Mouse (Mus musculus) myocyte (in vitro differentiated cells): Measurements from ENCODE around the gene Spns1. TPM values are rescaled to one million over a fixed set of nuclear protein-coding genes. Genes with fewer than 3 reads are reported as not detected.
A peak's percentile ranks its signal among the peaks of the same experiment; 100 is the strongest.

Source experiments
- H3K27me3 ChIP-seq: one replicate; pipeline ENCODE4 v1.6.1; 2011; ENCODE audit not compliant: control insufficient read depth, insufficient read depth, insufficient read length
- H3K36me3 ChIP-seq: one replicate; pipeline ENCODE4 v1.6.1; 2011; ENCODE audit not compliant: control insufficient read depth, insufficient read depth
- H3K4me2 ChIP-seq: one replicate; pipeline ENCODE4 v1.6.1; 2011; ENCODE audit warnings: low read depth, control low read depth
- H3K4me3 ChIP-seq: one replicate; pipeline ENCODE4 v1.5.1; 2011; ENCODE audit warnings: mild to moderate bottlenecking, control low read depth, moderate library complexity
- H3K79me2 ChIP-seq: one replicate; pipeline ENCODE4 v1.6.1; 2011; ENCODE audit not compliant: control insufficient read depth, insufficient read depth
- H3ac ChIP-seq: one replicate; pipeline ENCODE4 v1.6.1; 2011; ENCODE audit not compliant: control insufficient read depth, insufficient read length
- CEBPB ChIP-seq: IDR thresholded peaks from 2 replicates; pipeline ENCODE4 v1.6.1; 2011; ENCODE audit warnings: mild to moderate bottlenecking, moderate library complexity; ENCODE audit not compliant: poor library complexity, insufficient read depth, severe bottlenecking
- E2F4 ChIP-seq: IDR thresholded peaks from one replicate; pipeline ENCODE4 v1.6.1; 2011; ENCODE audit warnings: mild to moderate bottlenecking, control low read depth, moderate library complexity; ENCODE audit not compliant: insufficient read depth
- MAX ChIP-seq: IDR thresholded peaks from one replicate; pipeline ENCODE4 v1.6.1; 2011; ENCODE audit warnings: low read depth, mild to moderate bottlenecking, control low read depth
- MYOD1 ChIP-seq, 3 experiments: IDR thresholded peaks; one replicate each; pipeline ENCODE4 v1.6.1; 2011; ENCODE audit warnings: control low read depth in 2 of 3, low read depth in 2 of 3, mild to moderate bottlenecking in 2 of 3, moderate library complexity in 1 of 3; ENCODE audit not compliant: insufficient read length in 2 of 3, control insufficient read depth in 1 of 3
- MYOG ChIP-seq, 3 experiments: IDR thresholded peaks; one replicate each; pipeline ENCODE4 v1.6.1; 2011; ENCODE audit warnings: control low read depth in 2 of 3, low read depth in 2 of 3, mild to moderate bottlenecking in 2 of 3; ENCODE audit not compliant: insufficient read length in 2 of 3, control insufficient read depth in 1 of 3, insufficient read depth in 1 of 3
- POLR2A ChIP-seq: IDR thresholded peaks from one replicate; pipeline ENCODE4 v1.6.1; 2011; ENCODE audit warnings: low read depth, mild to moderate bottlenecking, control low read depth, moderate library complexity; ENCODE audit not compliant: insufficient read length
- POLR2AphosphoS2 ChIP-seq: IDR thresholded peaks from one replicate; pipeline ENCODE4 v1.6.1; 2011; ENCODE audit warnings: low read depth, control low read depth; ENCODE audit not compliant: insufficient read length
- REST ChIP-seq: IDR thresholded peaks from one replicate; pipeline ENCODE4 v1.6.1; 2011; ENCODE audit warnings: mild to moderate bottlenecking, control low read depth, moderate library complexity; ENCODE audit not compliant: insufficient read depth, insufficient read length
- SRF ChIP-seq: IDR thresholded peaks from one replicate; pipeline ENCODE4 v1.6.1; 2011; ENCODE audit warnings: low read depth; ENCODE audit not compliant: control insufficient read depth, insufficient read length
- TCF12 ChIP-seq: IDR thresholded peaks from one replicate; pipeline ENCODE4 v1.6.1; 2011; ENCODE audit warnings: mild to moderate bottlenecking, control low read depth; ENCODE audit not compliant: poor library complexity, insufficient read depth, severe bottlenecking
- TCF3 ChIP-seq: IDR thresholded peaks from one replicate; pipeline ENCODE4 v1.6.1; 2011; ENCODE audit warnings: low read depth, control low read depth; ENCODE audit not compliant: insufficient read length
- USF1 ChIP-seq: IDR thresholded peaks from one replicate; pipeline ENCODE4 v1.6.1; 2011; ENCODE audit warnings: low read depth, mild to moderate bottlenecking, control low read depth, moderate library complexity
- polyA plus RNA-seq: library from polyadenylated mRNA; unstranded; fragments of >200 nt; fragmentation: generic; extraction: Trizol; gene quantifications from one replicate; pipeline ENCODE4 v1.2.1, GENCODE M21; 2012; ENCODE audit warnings: missing spikeins

Spns1 gene
- polyA plus RNA-seq, 1 experiment: 76.5 TPM

DNA sequence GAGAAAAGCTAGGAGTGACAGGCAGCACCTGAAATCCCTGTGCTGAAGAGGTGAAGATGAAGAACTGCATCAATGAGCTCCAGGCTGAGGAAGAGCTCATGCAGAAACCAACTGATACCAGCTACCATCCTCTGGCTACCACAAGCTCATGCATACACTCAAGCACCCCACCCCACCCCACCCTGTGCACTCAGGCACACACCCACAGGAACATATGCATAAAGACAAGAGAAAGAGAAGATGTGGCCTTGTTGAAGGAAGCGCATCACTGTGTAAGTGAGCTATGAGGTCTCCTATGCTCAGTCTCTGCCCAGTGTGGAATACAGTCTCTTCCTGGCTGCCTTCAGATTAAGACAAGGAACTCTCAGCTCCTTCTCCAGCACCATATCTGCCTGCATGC is 10.9 kb upstream of the Spns1 start:
- TF ChIP-seq MAX: no peak
- TF ChIP-seq TCF12: no peak
- TF ChIP-seq E2F4: no peak
- no peak for TF ChIP-seq SRF
- TF ChIP-seq MYOD1 (IDR thresholded peaks at IDR 0.05; ENCODE audit: control insufficient read depth in 1 of 3, insufficient read length in 2 of 3, low read depth in 2 of 3): no peak
- TF ChIP-seq CEBPB: no peak
- no peak for TF ChIP-seq POLR2AphosphoS2
- no peak for TF ChIP-seq MYOG (IDR thresholded peaks at IDR 0.05; ENCODE audit: control insufficient read depth in 1 of 3, insufficient read depth in 1 of 3, insufficient read length in 2 of 3, low read depth in 2 of 3)
- TF ChIP-seq USF1: no peak
- TF ChIP-seq REST: no peak
- TF ChIP-seq TCF3: no peak
- TF ChIP-seq POLR2A: no peak
- Histone ChIP-seq H3K4me3 (no peak overlapping the region), H3K27me3 (no peaks in the 10 kb centered on the region), H3K36me3 (peaks cover 9% of the 10 kb centered on the region), H3K4me2 (no peak overlapping the region), H3ac (no peak overlapping the region), H3K79me2 (no peaks in the 10 kb centered on the region)

GRCm38 (mm10) chr7:126383565-126383964 is 6.3 kb upstream of the Spns1 start:
- H3K79me2 ChIP-seq: no peaks in the 10 kb centered on the region
- no peak overlapping the region for H3K4me2 ChIP-seq
- H3K27me3 ChIP-seq: no peaks in the 10 kb centered on the region
- H3K36me3 ChIP-seq: peaks cover 4% of the 10 kb centered on the region
- no peak overlapping the region for H3ac ChIP-seq
- H3K4me3 ChIP-seq: no peak overlapping the region
- TF ChIP-seq TCF3: no peak

GRCm38 (mm10) chr7:126376903-126377277 is 360 bp downstream of the Spns1 start:
- Histone ChIP-seq H3K27me3 (no peaks in the 10 kb centered on the region), H3K4me3 (peak overlapping the region; percentile 83), H3K79me2 (peaks cover 9% of the 10 kb centered on the region), H3K36me3 (no peaks in the 10 kb centered on the region), H3ac (peak overlapping the region; percentile 29), H3K4me2 (peak overlapping the region; percentile 96)
- TF ChIP-seq USF1 (no peak), MYOG (IDR thresholded peaks at IDR 0.05; ENCODE audit: control insufficient read depth in 1 of 3, insufficient read depth in 1 of 3, insufficient read length in 2 of 3, low read depth in 2 of 3) (no peak), POLR2AphosphoS2 (no peak), CEBPB (no peak), SRF (no peak), POLR2A (no peak)

GRCm38 (mm10) chr7:126375012-126375411 is 2.2 kb downstream of the Spns1 start:
- Histone ChIP-seq H3K36me3 (no peaks in the 10 kb centered on the region), H3ac (no peak overlapping the region), H3K27me3 (no peaks in the 10 kb centered on the region), H3K4me3 (no peak overlapping the region), H3K79me2 (peaks cover 9% of the 10 kb centered on the region), H3K4me2 (no peak overlapping the region)
- no peak for TF ChIP-seq E2F4
- TF ChIP-seq MAX: no peak
- no peak for TF ChIP-seq TCF3
- TF ChIP-seq MYOD1 (IDR thresholded peaks at IDR 0.05; ENCODE audit: control insufficient read depth in 1 of 3, insufficient read length in 2 of 3, low read depth in 2 of 3): no peak
- TF ChIP-seq USF1: no peak
- TF ChIP-seq TCF12: no peak
- no peak for TF ChIP-seq CEBPB
- TF ChIP-seq SRF: no peak
- no peak for TF ChIP-seq REST
- no peak for TF ChIP-seq POLR2AphosphoS2
- no peak for TF ChIP-seq MYOG (IDR thresholded peaks at IDR 0.05; ENCODE audit: control insufficient read depth in 1 of 3, insufficient read depth in 1 of 3, insufficient read length in 2 of 3, low read depth in 2 of 3)
- no peak for TF ChIP-seq POLR2A

DNA sequence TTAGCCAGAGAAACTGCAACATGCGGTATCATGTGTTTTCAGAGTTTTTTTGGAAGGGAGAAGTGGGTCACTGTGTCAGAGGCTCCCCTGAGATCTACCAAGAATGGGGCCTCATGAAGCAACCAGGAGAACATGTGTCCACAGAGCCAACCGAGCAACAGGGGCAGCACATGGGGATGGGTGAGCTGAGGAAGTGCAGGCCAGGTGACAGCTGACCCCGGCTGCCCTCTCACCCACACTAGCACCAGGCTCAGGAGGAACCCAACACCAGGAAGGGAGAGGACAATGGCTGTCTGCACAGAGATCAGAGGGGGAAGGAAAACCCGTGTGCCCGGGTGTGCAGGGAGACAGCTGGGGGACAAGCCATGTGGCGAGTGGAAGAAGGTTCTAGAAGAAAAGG is 2.7 kb downstream of the Spns1 start:
- no peak overlapping the region for H3ac ChIP-seq
- TF ChIP-seq SRF (no peak), POLR2AphosphoS2 (no peak), CEBPB (no peak), MAX (no peak), TCF12 (no peak), REST (no peak), USF1 (no peak)
- H3K36me3 ChIP-seq: no peaks in the 10 kb centered on the region
- H3K79me2 ChIP-seq: peaks cover 9% of the 10 kb centered on the region
- H3K4me3 ChIP-seq: no peak overlapping the region
- H3K27me3 ChIP-seq: no peaks in the 10 kb centered on the region
- H3K4me2 ChIP-seq: no peak overlapping the region

GRCm38 (mm10) chr7:126373007-126373406 is 4.2 kb downstream of the Spns1 start:
- Histone ChIP-seq H3K27me3 (no peaks in the 10 kb centered on the region), H3K36me3 (no peaks in the 10 kb centered on the region), H3K79me2 (peaks cover 9% of the 10 kb centered on the region), H3K4me2 (no peak overlapping the region), H3ac (no peak overlapping the region), H3K4me3 (no peak overlapping the region)
- TF ChIP-seq E2F4 (no peak), USF1 (peak; percentile 33)
